31 mouse cellular contexts compared by ENCODE assay signal in the genomic region with DNA sequence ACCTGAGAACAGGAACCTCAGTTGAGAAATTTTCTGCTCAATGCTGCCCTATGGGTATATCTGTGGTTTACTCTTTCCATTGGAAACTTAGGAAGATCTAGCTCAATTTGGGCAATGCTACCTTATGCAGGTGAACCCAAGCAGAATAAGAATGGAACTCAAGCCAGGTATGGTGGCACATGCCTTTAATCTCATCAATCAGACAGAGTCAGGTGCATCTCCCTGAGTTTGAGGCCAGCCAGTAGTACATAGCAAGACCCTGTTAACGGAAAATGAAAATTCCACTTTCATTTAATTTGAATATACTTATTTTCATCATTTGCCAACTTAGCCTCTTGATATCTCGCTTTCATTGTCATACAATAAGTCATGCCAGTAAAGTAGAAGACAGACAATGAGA. TPM values are rescaled to one million over a fixed set of nuclear protein-coding genes. Genes with fewer than 3 reads are reported as not detected.
"Had no signal": no experiment of that assay in that cellular context is flagged by ENCODE, and none has a peak within 500 bp of the region (broad histone marks: within the 10 kb centered on the region; RNA-seq: fewer than 3 reads in every experiment).

No protein-coding gene starts in this region.

- DNase-seq: gastrocnemius, postnatal 14 days; gastrocnemius, postnatal 36 days; heart, adult 11 months; heart, adult 2 months; heart, postnatal 14 days; heart, postnatal 36 days; kidney, adult 11 months; kidney, adult 2 months; kidney, adult 9 months; kidney, postnatal 14 days; kidney, postnatal 36 days; layer of hippocampus, adult 9-11 months; layer of hippocampus, postnatal 36 days; left cerebral cortex, postnatal 4 days had no signal

- H3K27me3 ChIP-seq: heart, embryonic 12.5 days; heart, embryonic 15.5 days; hindbrain, embryonic 13.5 days; hindbrain, embryonic 15.5 days; kidney, embryonic 15.5 days; limb, embryonic 13.5 days; limb, embryonic 15.5 days; liver, embryonic 12.5 days had no signal

- H3K4me3 ChIP-seq: heart, adult 2 months; heart, embryonic 10.5 days; heart, embryonic 12.5 days; heart, embryonic 15.5 days; hindbrain, embryonic 13.5 days; hindbrain, embryonic 15.5 days; kidney, embryonic 15.5 days; limb, embryonic 13.5 days; limb, embryonic 15.5 days; liver, embryonic 12.5 days had no signal

- H3K9ac ChIP-seq: heart, embryonic 12.5 days; heart, embryonic 15.5 days; hindbrain, embryonic 13.5 days; hindbrain, embryonic 15.5 days; kidney, embryonic 15.5 days; limb, embryonic 13.5 days; limb, embryonic 15.5 days; liver, embryonic 12.5 days had no signal

- H3K4me2 ChIP-seq: heart, embryonic 12.5 days; heart, embryonic 15.5 days; hindbrain, embryonic 13.5 days; hindbrain, embryonic 15.5 days; kidney, embryonic 15.5 days; limb, embryonic 13.5 days; limb, embryonic 15.5 days; liver, embryonic 12.5 days had no signal

- H3K27ac ChIP-seq: heart, adult 2 months; heart, embryonic 10.5 days; heart, embryonic 15.5 days; hindbrain, embryonic 13.5 days; hindbrain, embryonic 15.5 days; hindbrain, postnatal 0 days; kidney, embryonic 15.5 days; kidney, postnatal 0 days; limb, embryonic 13.5 days; limb, embryonic 15.5 days; liver, embryonic 12.5 days had no signal

- H3K4me1 ChIP-seq: heart, embryonic 10.5 days; heart, embryonic 12.5 days; heart, embryonic 15.5 days; hindbrain, embryonic 13.5 days; hindbrain, embryonic 15.5 days; kidney, embryonic 15.5 days; limb, embryonic 13.5 days; limb, embryonic 15.5 days; liver, embryonic 12.5 days had no signal

- ATAC-seq: hindbrain, postnatal 0 days; intestine, embryonic 16.5 days; liver, embryonic 12.5 days had no signal

- H3K9me3 ChIP-seq: heart, embryonic 10.5 days; heart, embryonic 15.5 days; hindbrain, embryonic 13.5 days; hindbrain, embryonic 15.5 days; kidney, embryonic 15.5 days; limb, embryonic 13.5 days; limb, embryonic 15.5 days; liver, embryonic 12.5 days had no signal

- H3K36me3 ChIP-seq: heart, embryonic 10.5 days; heart, embryonic 12.5 days; heart, embryonic 15.5 days; hindbrain, embryonic 13.5 days; hindbrain, embryonic 15.5 days; kidney, embryonic 15.5 days; limb, embryonic 13.5 days; limb, embryonic 15.5 days; liver, embryonic 12.5 days had no signal

RNA-seq across cellular contexts. Expression of a gene that starts 2.1 kb away (rescaled TPM):
- polyA plus RNA-seq: gonadal fat pad, adult 2 months; heart, embryonic 10.5 days; heart, embryonic 12.5 days; heart, embryonic 15.5 days; hindbrain, embryonic 13.5 days; hindbrain, embryonic 15.5 days; hindbrain, postnatal 0 days; intestine, embryonic 14.5 days; kidney, embryonic 15.5 days; large intestine, adult 2 months; limb, embryonic 11.5 days; limb, embryonic 13.5 days; limb, embryonic 15.5 days; liver, adult 2 months; liver, embryonic 12.5 days had no signal
